Mouse (Mus musculus) ES-E14 (cell line): ENCODE measurements at regions not wholly inside any gene's neighbourhood (a gene's known extent, or its start where the extent isn't known, plus 50 kb on each side); places are given as distances from the start of the nearest gene placed in this dataset.

Experiments
- CHD2 ChIP-seq: IDR thresholded peaks from 2 replicates; pipeline ENCODE4 v1.6.1; 2014; ENCODE audit warnings: mild to moderate bottlenecking, low read depth, low read length, inconsistent platforms
- HCFC1 ChIP-seq: IDR thresholded peaks from 2 replicates; pipeline ENCODE4 v1.6.1; 2012; ENCODE audit warnings: low read length, inconsistent platforms, borderline replicate concordance; ENCODE audit not compliant: insufficient read depth
- MAFK ChIP-seq: IDR thresholded peaks from 2 replicates; pipeline ENCODE4 v1.6.1; 2014; ENCODE audit warnings: mild to moderate bottlenecking, low read depth, low read length, inconsistent platforms; ENCODE audit not compliant: insufficient read depth
- ZC3H11A ChIP-seq: IDR thresholded peaks from 2 replicates; pipeline ENCODE4 v1.6.1; 2012; ENCODE audit warnings: low read depth, mild to moderate bottlenecking, inconsistent platforms, low read length, borderline replicate concordance
- ZNF384 ChIP-seq: IDR thresholded peaks from 2 replicates; pipeline ENCODE4 v1.6.1; 2012; ENCODE audit warnings: low read depth, low read length, inconsistent platforms

DNA sequence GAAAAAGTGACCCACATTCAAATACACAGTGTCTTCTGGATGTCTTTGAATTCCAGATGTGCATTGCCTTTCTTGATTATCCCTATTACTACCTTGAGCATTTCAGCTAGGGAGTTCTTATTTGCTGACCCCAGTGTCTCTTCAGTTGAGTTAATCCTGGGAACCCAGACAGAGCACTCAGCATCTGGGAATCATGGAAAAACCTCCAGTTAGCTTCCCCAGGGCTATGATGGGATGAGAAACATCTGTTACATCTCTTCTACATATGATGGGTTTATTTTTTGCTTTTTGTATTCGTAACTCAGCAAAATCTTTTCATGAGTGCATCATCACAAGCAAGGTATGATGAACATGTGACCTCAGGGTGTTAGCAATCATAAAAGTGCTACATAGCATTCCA lies 914.6 kb downstream of the Slc22a22 start:
- TF ChIP-seq CHD2, result no peak
- TF ChIP-seq ZNF384, result no peak
- no peak for TF ChIP-seq ZC3H11A
- no peak for TF ChIP-seq HCFC1
- TF ChIP-seq MAFK, result no peak
